Mouse (Mus musculus): ENCODE results near the gene Thyn1. TPM values are rescaled to one million over a fixed set of nuclear protein-coding genes. Genes with fewer than 3 reads are reported as not detected.

Thyn1 gene
- polyA plus RNA-seq, 1 experiment from 2014 or later, result 143 TPM

DNA sequence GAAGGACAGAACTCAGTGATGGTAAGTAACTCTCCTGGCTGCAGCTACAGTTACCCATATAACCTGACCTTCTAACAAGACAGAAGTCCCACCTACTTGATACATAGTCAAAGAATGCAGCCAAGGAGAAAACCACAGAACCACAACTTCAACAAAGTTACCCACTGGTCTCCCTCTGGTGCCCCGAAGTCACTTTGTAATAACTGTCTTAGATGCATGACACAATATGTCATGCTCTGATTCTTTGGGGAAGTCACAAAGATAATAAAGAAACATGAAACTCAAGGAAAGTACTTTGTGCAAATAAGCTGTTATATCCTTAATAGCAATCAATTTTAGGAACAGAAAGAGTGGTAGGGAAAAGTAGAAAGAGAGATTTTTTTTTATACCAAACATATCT is 27.2 kb downstream of the Thyn1 start:
- no peaks in the 10 kb centered on the region for H3K9me3 ChIP-seq (ENCODE audit: control insufficient read depth, low read length)
- peaks cover 28% of the 10 kb centered on the region for H3K4me1 ChIP-seq (ENCODE audit: control insufficient read depth, insufficient read depth, low read depth, low read length)
- WGBS, result 89% methylated on average over 1 of the region's 1 CpGs
- no peak overlapping the region for H3K27ac ChIP-seq (ENCODE audit: low read depth, low read length)
- ATAC-seq, result no peak
- no peaks in the 10 kb centered on the region for H3K36me3 ChIP-seq (ENCODE audit: control insufficient read depth, insufficient read depth, low read length)
- peak overlapping the region; percentile 27; the same call in 1 of the 2 replicates for H3K4me2 ChIP-seq (ENCODE audit: low read length)
- H3K9ac ChIP-seq (ENCODE audit: low read depth, low read length), result no peak overlapping the region
- no peak overlapping the region for H3K4me3 ChIP-seq (ENCODE audit: low read length)
- H3K27me3 ChIP-seq (replicated peaks; ENCODE audit: control insufficient read depth, insufficient read depth, low read length), result no peaks in the 10 kb centered on the region

DNA sequence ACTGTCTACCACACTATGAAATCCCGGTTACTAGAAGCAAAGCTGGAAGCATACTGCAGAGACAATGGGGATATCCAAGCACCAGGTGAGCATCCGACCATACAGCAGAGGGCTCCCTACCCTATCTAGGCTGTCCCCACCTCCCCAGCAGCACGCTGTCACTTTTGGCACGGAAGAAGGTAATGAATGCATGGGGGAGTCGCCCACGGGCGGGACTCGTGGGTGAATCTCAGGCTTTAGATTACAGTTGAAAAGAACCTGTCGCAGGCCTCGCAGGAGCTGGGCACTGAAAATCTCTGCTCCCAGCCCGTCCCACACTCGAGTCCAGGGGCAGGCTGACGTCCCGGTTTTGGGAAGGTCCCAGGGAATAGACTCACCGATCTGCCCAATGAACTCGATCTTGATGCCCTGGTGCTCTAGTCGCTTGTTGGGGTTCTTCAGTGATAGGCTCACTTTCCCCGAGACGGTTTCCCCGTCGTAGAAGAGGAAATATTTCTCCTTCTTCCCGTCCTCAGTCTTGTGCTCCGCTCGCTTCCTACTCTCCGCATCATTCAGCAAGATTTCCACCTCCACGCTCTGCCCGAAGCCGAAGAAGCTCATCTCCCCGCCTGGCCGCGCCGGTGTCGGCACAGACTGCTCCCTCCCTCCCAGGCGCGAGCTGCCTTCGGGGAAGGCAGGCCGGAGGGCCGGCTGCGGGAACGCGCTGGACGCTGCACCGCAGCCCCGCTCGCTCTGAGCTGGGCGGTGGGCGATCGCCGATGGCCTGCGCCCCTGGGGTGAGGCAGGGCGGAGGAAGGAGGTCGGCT is 29.7 kb downstream of the Thyn1 start:
- Histone ChIP-seq H3K4me3 (ENCODE audit: low read length) (peak overlapping the region; percentile 99), H3K9ac (ENCODE audit: low read depth, low read length) (peak overlapping the region; percentile 98), H3K27me3 (replicated peaks; ENCODE audit: control insufficient read depth, insufficient read depth, low read length) (no peaks in the 10 kb centered on the region), H3K9me3 (ENCODE audit: control insufficient read depth, low read length) (no peaks in the 10 kb centered on the region), H3K27ac (ENCODE audit: low read depth, low read length) (peak overlapping the region; percentile 94), H3K4me2 (ENCODE audit: low read length) (peak overlapping the region; percentile 74), H3K36me3 (ENCODE audit: control insufficient read depth, insufficient read depth, low read length) (no peaks in the 10 kb centered on the region), H3K4me1 (ENCODE audit: control insufficient read depth, insufficient read depth, low read depth, low read length) (peaks cover 34% of the 10 kb centered on the region)
- WGBS, result under 1% methylated on average over 41 of the region's 52 CpGs
- ATAC-seq, result peak; percentile 54

DNA sequence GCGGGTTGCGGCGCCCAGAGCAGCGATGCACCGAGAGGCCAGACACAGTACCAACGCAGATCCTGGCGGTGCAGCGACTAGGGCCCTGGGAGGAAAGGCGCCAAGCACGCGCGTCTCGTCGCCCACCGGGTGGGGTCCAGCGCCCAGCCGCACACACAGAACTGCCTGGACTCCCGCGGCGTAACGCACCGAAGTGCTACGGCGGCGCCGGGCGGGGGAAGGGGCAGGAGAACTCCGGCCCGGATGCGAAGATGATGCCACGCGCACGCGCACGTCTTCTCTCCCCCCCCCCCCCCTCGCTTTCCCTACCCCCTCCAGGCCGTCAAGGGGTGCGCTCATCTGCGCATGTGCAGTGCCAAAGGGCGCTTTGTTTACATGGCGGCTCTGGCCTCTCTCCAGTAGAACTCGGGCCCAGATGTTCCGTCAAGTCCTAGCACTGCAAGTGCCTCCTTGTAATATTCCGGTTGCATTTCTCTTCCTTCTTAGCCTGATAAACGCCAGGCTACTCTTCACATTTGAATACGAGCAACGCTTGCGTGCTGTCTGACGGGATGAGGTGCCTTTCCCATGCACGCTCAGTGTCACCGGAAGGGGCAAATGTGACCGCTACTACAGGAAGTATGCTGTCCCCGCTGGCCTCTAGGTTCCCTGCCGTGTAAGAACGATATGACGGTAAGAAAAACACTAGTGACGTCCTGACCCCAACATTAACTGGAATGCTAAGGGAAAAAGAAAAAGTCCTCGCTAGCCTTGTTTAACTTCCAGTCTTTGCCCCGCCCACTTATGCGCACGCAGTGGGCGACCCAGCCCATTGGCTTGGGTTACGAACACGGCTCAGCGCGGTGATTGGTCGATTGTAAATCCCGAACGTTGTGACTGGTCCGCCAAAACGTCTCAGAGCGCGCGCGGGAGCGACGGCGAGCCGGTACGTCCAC is 30.6 kb downstream of the Thyn1 start, which contains the start of the genes Vps26b and Ncapd3:
Vps26b (minus strand) TSS at position 238 of the 935 bp plus-strand sequence.
Ncapd3 (plus strand) TSS at position 348 of the 935 bp plus-strand sequence.
- Histone ChIP-seq H3K36me3 (ENCODE audit: control insufficient read depth, insufficient read depth, low read length) (no peaks in the 10 kb centered on the region), H3K4me3 (ENCODE audit: low read length) (peak within 1 kb of the TSS; percentile 99), H3K9ac (ENCODE audit: low read depth, low read length) (peak within 1 kb of the TSS; percentile 98), H3K27ac (ENCODE audit: low read depth, low read length) (peak within 1 kb of the TSS; percentile 94), H3K4me1 (ENCODE audit: control insufficient read depth, insufficient read depth, low read depth, low read length) (peaks cover 34% of the 10 kb centered on the region), H3K27me3 (replicated peaks; ENCODE audit: control insufficient read depth, insufficient read depth, low read length) (no peaks in the 10 kb centered on the region), H3K9me3 (ENCODE audit: control insufficient read depth, low read length) (no peaks in the 10 kb centered on the region), H3K4me2 (ENCODE audit: low read length) (peak within 1 kb of the TSS; percentile 84)
- WGBS, result under 1% methylated on average over 60 of the region's 80 CpGs
- ATAC-seq, result peak; percentile 95

DNA sequence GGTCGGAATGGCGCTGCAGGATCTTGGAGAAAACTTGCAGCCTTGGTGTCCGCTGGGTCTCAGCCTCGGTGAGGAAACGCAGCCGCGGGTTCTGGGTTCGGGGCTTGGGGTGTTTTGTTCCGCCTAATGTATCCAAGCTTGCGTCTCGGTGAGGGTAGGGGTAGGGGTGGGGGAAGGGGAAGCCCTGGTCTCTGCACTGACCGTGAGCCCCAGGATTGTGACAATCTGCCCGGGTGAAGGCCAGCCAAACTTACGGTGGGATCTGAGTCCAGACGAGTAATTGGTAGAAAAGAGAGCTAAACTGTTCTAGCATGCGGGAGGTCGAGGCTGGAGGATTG is 31.2 kb downstream of the Thyn1 start:
- H3K36me3 ChIP-seq (ENCODE audit: control insufficient read depth, insufficient read depth, low read length), result no peaks in the 10 kb centered on the region
- no peaks in the 10 kb centered on the region for H3K27me3 ChIP-seq (replicated peaks; ENCODE audit: control insufficient read depth, insufficient read depth, low read length)
- H3K27ac ChIP-seq (ENCODE audit: low read depth, low read length), result peak overlapping the region; percentile 94; the same call in 1 of the 2 replicates
- WGBS, result 1% methylated on average over 17 of the region's 17 CpGs
- H3K4me1 ChIP-seq (ENCODE audit: control insufficient read depth, insufficient read depth, low read depth, low read length), result peaks cover 34% of the 10 kb centered on the region
- H3K4me3 ChIP-seq (ENCODE audit: low read length), result peak overlapping the region; percentile 99
- ATAC-seq, result peak; percentile 51; the same call in 1 of the 2 replicates
- H3K9me3 ChIP-seq (ENCODE audit: control insufficient read depth, low read length), result no peaks in the 10 kb centered on the region
- peak overlapping the region; percentile 84 for H3K4me2 ChIP-seq (ENCODE audit: low read length)
- H3K9ac ChIP-seq (ENCODE audit: low read depth, low read length), result peak overlapping the region; percentile 66

DNA sequence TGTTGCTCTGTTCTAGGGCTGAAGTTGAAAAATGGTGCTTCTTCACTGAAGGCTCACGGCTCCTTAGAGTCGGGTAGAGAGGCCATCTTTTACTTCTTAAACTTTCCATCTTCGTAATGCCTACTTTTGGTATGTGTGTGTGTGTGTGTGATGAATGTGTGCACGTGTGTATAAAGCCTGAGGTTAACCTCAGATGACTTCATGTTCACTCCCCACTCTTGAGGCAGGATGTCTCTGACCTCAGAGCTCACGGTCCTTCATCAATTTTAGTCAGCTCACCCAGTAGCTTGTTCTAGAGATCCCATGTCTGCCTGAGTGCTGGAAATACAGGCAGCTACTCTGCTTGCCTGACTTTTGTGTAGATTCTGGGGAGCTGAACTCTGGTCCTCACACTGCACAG is 44.4 kb downstream of the Thyn1 start:
- ATAC-seq, result no peak
- Histone ChIP-seq H3K27ac (ENCODE audit: low read depth, low read length) (no peak overlapping the region), H3K9ac (ENCODE audit: low read depth, low read length) (no peak overlapping the region), H3K27me3 (replicated peaks; ENCODE audit: control insufficient read depth, insufficient read depth, low read length) (no peaks in the 10 kb centered on the region), H3K9me3 (ENCODE audit: control insufficient read depth, low read length) (no peaks in the 10 kb centered on the region), H3K4me3 (ENCODE audit: low read length) (no peak overlapping the region), H3K36me3 (ENCODE audit: control insufficient read depth, insufficient read depth, low read length) (peaks cover 36% of the 10 kb centered on the region), H3K4me2 (ENCODE audit: low read length) (no peak overlapping the region), H3K4me1 (ENCODE audit: control insufficient read depth, insufficient read depth, low read depth, low read length) (no peaks in the 10 kb centered on the region)
- WGBS, result 93% methylated on average over 5 of the region's 5 CpGs

DNA sequence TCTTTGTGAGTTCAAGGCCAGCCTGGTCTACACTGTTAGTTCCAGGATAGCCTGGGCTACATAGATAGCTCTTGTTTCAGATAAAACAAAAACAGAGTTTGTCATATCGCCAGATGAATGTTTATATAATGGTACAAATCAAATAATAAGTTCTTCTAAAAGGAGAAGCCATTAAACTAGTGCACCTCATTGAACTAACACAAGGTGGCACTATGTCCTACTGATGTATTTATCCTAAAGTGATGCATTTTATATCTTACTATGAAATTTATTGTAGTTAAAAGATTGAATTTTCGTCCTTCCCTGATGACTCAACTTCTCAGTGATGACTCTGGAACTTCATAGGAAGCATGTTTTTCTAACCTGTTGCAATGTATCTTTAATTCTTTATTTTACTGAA is 50.0 kb downstream of the Thyn1 start:
- H3K27me3 ChIP-seq (replicated peaks; ENCODE audit: control insufficient read depth, insufficient read depth, low read length), result no peaks in the 10 kb centered on the region
- WGBS, result 94% methylated on average over 2 of the region's 2 CpGs
- ATAC-seq, result no peak
- no peaks in the 10 kb centered on the region for H3K9me3 ChIP-seq (ENCODE audit: control insufficient read depth, low read length)
- peaks cover 29% of the 10 kb centered on the region for H3K36me3 ChIP-seq (ENCODE audit: control insufficient read depth, insufficient read depth, low read length)
- H3K4me1 ChIP-seq (ENCODE audit: control insufficient read depth, insufficient read depth, low read depth, low read length), result no peaks in the 10 kb centered on the region
- no peak overlapping the region for H3K27ac ChIP-seq (ENCODE audit: low read depth, low read length)
- no peak overlapping the region for H3K9ac ChIP-seq (ENCODE audit: low read depth, low read length)
- no peak overlapping the region for H3K4me3 ChIP-seq (ENCODE audit: low read length)
- H3K4me2 ChIP-seq (ENCODE audit: low read length), result no peak overlapping the region

Other genes starting within 250 kb of the Thyn1 start
- 2.6 and 3.5 TPM in 2 replicates for gene Glb1l2, start 193.2 kb upstream of the Thyn1 start, polyA plus RNA-seq (2015; fragmentation: Nextera tagmentation; extraction: Ambion mirVana)
- gene Glb1l3, start 138.8 kb upstream of the Thyn1 start, polyA plus RNA-seq (2015; fragmentation: Nextera tagmentation; extraction: Ambion mirVana), result not detected in 2 replicates
- gene Gm1110, start 76.6 kb upstream of the Thyn1 start, polyA plus RNA-seq (2015; fragmentation: Nextera tagmentation; extraction: Ambion mirVana), result 0.30 and 0.48 TPM in 2 replicates
- 38.8 and 40.2 TPM in 2 replicates for gene Acad8, start 144 bp upstream of the Thyn1 start, polyA plus RNA-seq (2015; fragmentation: Nextera tagmentation; extraction: Ambion mirVana)
- 79.7 and 85.7 TPM in 2 replicates for gene Vps26b, start 30.4 kb downstream of the Thyn1 start, polyA plus RNA-seq (2015; fragmentation: Nextera tagmentation; extraction: Ambion mirVana)
- 11.6 and 15.3 TPM in 2 replicates for gene Ncapd3, start 30.5 kb downstream of the Thyn1 start, polyA plus RNA-seq (2015; fragmentation: Nextera tagmentation; extraction: Ambion mirVana)
- 43.0 and 49.9 TPM in 2 replicates for gene Jam3, start 155.7 kb downstream of the Thyn1 start, polyA plus RNA-seq (2015; fragmentation: Nextera tagmentation; extraction: Ambion mirVana)